Mouse (Mus musculus) E14TG2a.4 (cell line): ENCODE data around the gene Ppp1r21.

Experiments used
- H3K27me3 ChIP-seq: 2 replicates; pipeline ENCODE4 v1.6.1; 2014; ENCODE audit warnings: low read length, control low read depth; ENCODE audit not compliant: insufficient read depth
- H3K36me3 ChIP-seq: 2 replicates; pipeline ENCODE4 v1.6.1; 2014; ENCODE audit warnings: low read length, control low read depth; ENCODE audit not compliant: insufficient read depth
- H3K4me1 ChIP-seq: replicated peaks from 2 replicates; pipeline ENCODE4 v1.6.1; 2014; ENCODE audit warnings: low read depth, low read length, control low read depth
- H3K4me3 ChIP-seq: replicated peaks from 2 replicates; pipeline ENCODE4 v1.5.1; 2014; ENCODE audit warnings: mild to moderate bottlenecking, low read length
- H3K9me3 ChIP-seq: 2 replicates; pipeline ENCODE4 v1.6.1; 2014; ENCODE audit warnings: low read length, control low read depth
- CTCF ChIP-seq: conservative IDR thresholded peaks from 2 replicates; pipeline ENCODE4 v1.5.1; 2014; ENCODE audit warnings: low read length
- NANOG ChIP-seq: IDR thresholded peaks from 2 replicates; pipeline ENCODE4 v1.6.1; 2014; ENCODE audit warnings: borderline replicate concordance, low read length, mixed read lengths
- POU5F1 ChIP-seq: IDR thresholded peaks from 2 replicates; pipeline ENCODE4 v1.6.1; 2014; ENCODE audit warnings: low read length, borderline replicate concordance

Gene Ppp1r21

GRCm38 (mm10) chr17:88600492-88601026, 70.6 kb downstream of the Ppp1r21 start:
- H3K9me3 ChIP-seq, result no peaks in the 10 kb centered on the region

GRCm38 (mm10) chr17:88603943-88604342, 74.0 kb downstream of the Ppp1r21 start:
- Histone ChIP-seq H3K9me3 (no peaks in the 10 kb centered on the region), H3K27me3 (no peaks in the 10 kb centered on the region), H3K36me3 (no peaks in the 10 kb centered on the region), H3K4me3 (no peak overlapping the region), H3K4me1 (peaks cover 7% of the 10 kb centered on the region)
- TF ChIP-seq POU5F1, result no peak
- no peak for TF ChIP-seq CTCF
- no peak for TF ChIP-seq NANOG

More at GRCm38 (mm10) chr17:88600492-88601026, 70.6 kb downstream of the Ppp1r21 start:
- Histone ChIP-seq H3K4me1 (peaks cover 26% of the 10 kb centered on the region), H3K36me3 (no peaks in the 10 kb centered on the region), H3K27me3 (no peaks in the 10 kb centered on the region), H3K4me3 (no peak overlapping the region)
- no peak for TF ChIP-seq CTCF
- no peak for TF ChIP-seq POU5F1
- TF ChIP-seq NANOG, result no peak

- H3K4me1 ChIP-seq, result peaks cover 12% of the 10 kb centered on the region
- no peak overlapping the region for H3K4me3 ChIP-seq
- H3K27me3 ChIP-seq, result no peaks in the 10 kb centered on the region
- no peaks in the 10 kb centered on the region for H3K36me3 ChIP-seq
- H3K9me3 ChIP-seq, result no peaks in the 10 kb centered on the region
- TF ChIP-seq NANOG, result no peak
These were observed 76.1 kb downstream of the Ppp1r21 start for GRCm38 (mm10) chr17:88606056-88606455.

- no peak overlapping the region for H3K4me3 ChIP-seq
- TF ChIP-seq NANOG, result no peak
- TF ChIP-seq CTCF, result no peak
- H3K9me3 ChIP-seq, result no peaks in the 10 kb centered on the region
- no peaks in the 10 kb centered on the region for H3K27me3 ChIP-seq
- H3K4me1 ChIP-seq, result peaks cover 28% of the 10 kb centered on the region
- H3K36me3 ChIP-seq, result no peaks in the 10 kb centered on the region
These were observed 79.4 kb downstream of the Ppp1r21 start for GRCm38 (mm10) chr17:88609361-88609760.

GRCm38 (mm10) chr17:88611057-88611456, 81.1 kb downstream of the Ppp1r21 start:
- TF ChIP-seq NANOG (no peak), POU5F1 (no peak), CTCF (no peak)
- Histone ChIP-seq H3K4me1 (peaks cover 43% of the 10 kb centered on the region), H3K4me3 (no peak overlapping the region), H3K27me3 (no peaks in the 10 kb centered on the region), H3K36me3 (no peaks in the 10 kb centered on the region), H3K9me3 (no peaks in the 10 kb centered on the region)

- Histone ChIP-seq H3K27me3 (no peaks in the 10 kb centered on the region), H3K4me3 (peak overlapping the region; percentile 39), H3K36me3 (peaks cover 9% of the 10 kb centered on the region), H3K4me1 (peaks cover 43% of the 10 kb centered on the region), H3K9me3 (no peaks in the 10 kb centered on the region)
- TF ChIP-seq POU5F1 (no peak), CTCF (no peak), NANOG (no peak)
These were observed 83.3 kb downstream of the Ppp1r21 start for GRCm38 (mm10) chr17:88613172-88613571.

GRCm38 (mm10) chr17:88613721-88614120, 83.8 kb downstream of the Ppp1r21 start:
- Histone ChIP-seq H3K27me3 (no peaks in the 10 kb centered on the region), H3K4me3 (peak overlapping the region; percentile 39), H3K9me3 (no peaks in the 10 kb centered on the region), H3K4me1 (peaks cover 43% of the 10 kb centered on the region), H3K36me3 (peaks cover 9% of the 10 kb centered on the region)
- TF ChIP-seq POU5F1 (no peak), NANOG (no peak), CTCF (no peak)

- Histone ChIP-seq H3K4me1 (peaks cover 39% of the 10 kb centered on the region), H3K4me3 (no peak overlapping the region), H3K27me3 (no peaks in the 10 kb centered on the region), H3K9me3 (no peaks in the 10 kb centered on the region), H3K36me3 (peaks cover 9% of the 10 kb centered on the region)
- TF ChIP-seq CTCF (no peak), POU5F1 (no peak), NANOG (no peak)
These were observed 84.3 kb downstream of the Ppp1r21 start for GRCm38 (mm10) chr17:88614234-88614633.

GRCm38 (mm10) chr17:88614733-88615132, 84.8 kb downstream of the Ppp1r21 start:
- H3K9me3 ChIP-seq, result no peaks in the 10 kb centered on the region
- H3K36me3 ChIP-seq, result peaks cover 9% of the 10 kb centered on the region
- H3K27me3 ChIP-seq, result no peaks in the 10 kb centered on the region
- no peak overlapping the region for H3K4me3 ChIP-seq
- H3K4me1 ChIP-seq, result peaks cover 35% of the 10 kb centered on the region
- TF ChIP-seq NANOG (no peak), POU5F1 (no peak), CTCF (no peak)
